Mouse (Mus musculus) MEL (cell line): Measurements from ENCODE around the gene 2200002D01Rik.

Source experiments
- CTCF ChIP-seq, 3 experiments: IDR thresholded peaks in 2 of 3; conservative IDR thresholded peaks in 1 of 3; 2 replicates each; pipeline ENCODE4 v1.5.1; 2011 to 2012; ENCODE audit warnings: low read length in 3 of 3, low read depth in 2 of 3, mild to moderate bottlenecking in 2 of 3, improper control_type of control experiment in 1 of 3, inconsistent platforms in 1 of 3, mixed read lengths in 1 of 3, moderate library complexity in 1 of 3; ENCODE audit not compliant: control insufficient read depth in 1 of 3, insufficient read depth in 1 of 3, poor library complexity in 1 of 3, severe bottlenecking in 1 of 3
- POLR2A ChIP-seq, 2 experiments: IDR thresholded peaks; 2 replicates each; pipeline ENCODE4 v1.6.1; 2011 to 2012; ENCODE audit warnings: low read length in 2 of 2, mild to moderate bottlenecking in 2 of 2, control low read depth in 1 of 2, improper control_type of control experiment in 1 of 2, low read depth in 1 of 2, moderate library complexity in 1 of 2; ENCODE audit not compliant: control insufficient read depth in 1 of 2, insufficient read depth in 1 of 2, poor library complexity in 1 of 2
- TCF12 ChIP-seq: IDR thresholded peaks from 2 replicates; pipeline ENCODE4 v1.6.1; 2014; ENCODE audit warnings: low read depth, mild to moderate bottlenecking, inconsistent platforms, low read length, improper control_type of control experiment, moderate library complexity
- UBTF ChIP-seq: IDR thresholded peaks from 2 replicates; pipeline ENCODE4 v1.6.1; 2012; ENCODE audit warnings: low read depth, mild to moderate bottlenecking, inconsistent platforms, low read length, improper control_type of control experiment, moderate library complexity, borderline replicate concordance; ENCODE audit not compliant: insufficient read depth
- USF1 ChIP-seq: IDR thresholded peaks from 2 replicates; pipeline ENCODE4 v1.6.1; 2014; ENCODE audit warnings: low read depth, mild to moderate bottlenecking, inconsistent platforms, low read length, improper control_type of control experiment, moderate library complexity

- TF ChIP-seq CTCF (IDR thresholded peaks at IDR 0.05 in 2 of 3, conservative IDR thresholded peaks at IDR 0.05 in 1 of 3; ENCODE audit: control insufficient read depth in 1 of 3, insufficient read depth in 1 of 3, low read depth in 2 of 3, low read length in 3 of 3, poor library complexity in 1 of 3, severe bottlenecking in 1 of 3) = no peak
- TF ChIP-seq POLR2A (IDR thresholded peaks at IDR 0.05; ENCODE audit: control insufficient read depth in 1 of 2, insufficient read depth in 1 of 2, low read depth in 1 of 2, low read length in 2 of 2, poor library complexity in 1 of 2) = no peak
- no peak for TF ChIP-seq UBTF
- no peak for TF ChIP-seq TCF12
- no peak for TF ChIP-seq USF1
Observed at GRCm38 (mm10) chr7:29282074-29282554, 33.8 kb upstream of the 2200002D01Rik start.
